Mouse (Mus musculus): ENCODE data around the gene Taf8. TPM values are rescaled to one million over a fixed set of nuclear protein-coding genes. Genes with fewer than 3 reads are reported as not detected.
"Not testable (repeated sequence)": the region's sequence is repeated elsewhere in the genome, so short reads cannot be mapped to it uniquely, and the experiment has no call there.

Gene Taf8
- total RNA-seq, 4 experiments from 2014 or later, result 9.1 to 12.5 (median 10.4) TPM

GRCm38 (mm10) chr17:47518205-47518604 is 16.1 kb upstream of the Taf8 start:
- DNase-seq (ENCODE audit: low spot score), result no peak

- DNase-seq (ENCODE audit: low spot score), result no peak
These were observed 14.1 kb upstream of the Taf8 start for GRCm38 (mm10) chr17:47516232-47516631.

- DNase-seq (ENCODE audit: low spot score), result no peak
These were observed 13.2 kb upstream of the Taf8 start for GRCm38 (mm10) chr17:47515180-47515844.

GRCm38 (mm10) chr17:47512956-47513775 is 11.1 kb upstream of the Taf8 start:
- peak; percentile 56 for DNase-seq (ENCODE audit: low spot score)

GRCm38 (mm10) chr17:47511111-47512020 is 9.3 kb upstream of the Taf8 start:
- DNase-seq (ENCODE audit: low spot score), result peak; percentile 100

- no peak for DNase-seq (ENCODE audit: low spot score)
These were observed 7.1 kb upstream of the Taf8 start for GRCm38 (mm10) chr17:47509031-47509705.

GRCm38 (mm10) chr17:47508012-47508608 is 6.0 kb upstream of the Taf8 start:
- peak; percentile 99 for DNase-seq (ENCODE audit: low spot score)

- no peak for DNase-seq (ENCODE audit: low spot score)
These were observed 5.4 kb upstream of the Taf8 start for GRCm38 (mm10) chr17:47507523-47507922.

GRCm38 (mm10) chr17:47506697-47507096 is 4.6 kb upstream of the Taf8 start:
- DNase-seq (ENCODE audit: low spot score), result no peak

- DNase-seq (ENCODE audit: low spot score), result no peak
These were observed 4.0 kb upstream of the Taf8 start for GRCm38 (mm10) chr17:47506042-47506441.

- DNase-seq (ENCODE audit: low spot score), result no peak
These were observed 3.5 kb upstream of the Taf8 start for GRCm38 (mm10) chr17:47505566-47505965.

- DNase-seq (ENCODE audit: low spot score), result peak; percentile 86
These were observed 2.9 kb upstream of the Taf8 start, which contains the start of gene Ccnd3 for GRCm38 (mm10) chr17:47504941-47505346. TSS of gene Ccnd3 (plus strand) at chr17:47505051.

- DNase-seq (ENCODE audit: low spot score), result no peak
These were observed 2.1 kb upstream of the Taf8 start for GRCm38 (mm10) chr17:47504228-47504627.

GRCm38 (mm10) chr17:47503689-47504088 is 1.6 kb upstream of the Taf8 start:
- no peak for DNase-seq (ENCODE audit: low spot score)

- not testable (repeated sequence) for DNase-seq (ENCODE audit: low spot score)
These were observed 584 bp upstream of the Taf8 start for GRCm38 (mm10) chr17:47502707-47503045.

GRCm38 (mm10) chr17:47501531-47501930 is 561 bp downstream of the Taf8 start:
- no peak for DNase-seq (ENCODE audit: low spot score)

GRCm38 (mm10) chr17:47494132-47494531 is 8.0 kb downstream of the Taf8 start:
- no peak for DNase-seq (ENCODE audit: low spot score)

- no peak for DNase-seq (ENCODE audit: low spot score)
These were observed 8.4 kb downstream of the Taf8 start for GRCm38 (mm10) chr17:47493653-47494052.

GRCm38 (mm10) chr17:47492731-47493130 is 9.4 kb downstream of the Taf8 start:
- no peak for DNase-seq (ENCODE audit: low spot score)

- no peak for DNase-seq (ENCODE audit: low spot score)
These were observed 11.3 kb downstream of the Taf8 start for GRCm38 (mm10) chr17:47490791-47491190.

GRCm38 (mm10) chr17:47485791-47486190 is 16.3 kb downstream of the Taf8 start:
- no peak for DNase-seq (ENCODE audit: low spot score)
